11 mouse cellular contexts compared by ENCODE assay signal in the genomic region with DNA sequence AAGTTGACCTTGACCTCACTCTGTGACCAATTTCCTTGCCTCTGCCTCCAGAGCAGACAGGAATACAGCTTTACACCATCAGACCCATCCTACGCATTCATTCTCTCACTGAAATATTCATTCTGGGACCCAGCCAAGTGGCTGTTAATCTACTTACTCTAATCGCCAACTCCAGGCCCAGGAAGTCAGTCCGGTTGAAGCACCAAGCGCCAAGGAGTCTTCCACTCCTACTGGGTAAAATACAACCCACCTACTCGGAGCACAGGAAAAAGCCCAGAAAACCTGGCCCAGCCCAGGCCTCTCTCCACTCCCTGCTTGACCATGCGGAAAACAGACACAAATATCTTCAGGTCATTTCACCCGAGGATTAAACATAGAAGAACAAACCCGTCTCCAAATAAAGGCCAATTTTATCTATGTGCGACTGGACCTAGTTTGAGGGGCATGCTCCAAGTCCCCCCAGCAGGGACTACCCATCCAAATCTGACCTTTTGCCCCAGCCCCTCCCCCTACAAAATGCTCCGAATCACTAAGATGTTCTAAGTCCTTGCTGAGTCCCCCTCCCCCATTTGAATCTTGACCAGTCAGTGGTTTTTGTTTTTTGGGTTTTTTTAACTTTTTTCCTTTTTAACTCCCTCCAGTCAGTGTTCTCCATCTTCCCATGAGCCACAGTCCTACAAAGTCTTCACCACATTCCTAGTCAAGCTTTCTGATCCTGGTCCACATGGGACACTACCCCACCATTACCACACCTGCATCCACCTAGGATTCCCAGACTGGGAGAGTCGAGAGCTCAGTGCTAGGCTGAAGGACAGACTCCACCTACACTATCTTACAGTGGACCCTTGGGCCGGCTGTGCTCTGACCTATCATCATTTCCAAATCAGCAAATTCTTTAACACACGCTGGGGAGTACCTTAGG. TPM values are rescaled to one million over a fixed set of nuclear protein-coding genes. Genes with fewer than 3 reads are reported as not detected.
DNase-seq lines count a peak whose midpoint lies in the region; ATAC-seq and TF ChIP-seq lines count a peak whose summit lies in the region.
"Had no signal": no experiment of that assay in that cellular context is flagged by ENCODE, and none has a peak within 500 bp of the region (broad histone marks: within the 10 kb centered on the region; RNA-seq: fewer than 3 reads in every experiment).

No protein-coding gene starts in this region.

- TF ChIP-seq CTCF in liver, postnatal 0 days (IDR thresholded peaks at IDR 0.05; ENCODE audit: low read depth) = no peak

- DNase-seq in urinary bladder, postnatal 14 days (ENCODE audit: low spot score) = peak; percentile 25
- DNase-seq in urinary bladder, postnatal 10 days (ENCODE audit: low spot score) = no peak
- DNase-seq in heart, postnatal 10 days = peak; percentile 33 to 45
- DNase-seq in kidney, postnatal 4 days = peak; percentile 30 to 54
- no peak for DNase-seq in spleen, adult 12 weeks (ENCODE audit: low spot score)
- DNase-seq in liver, postnatal 0 days = no peak
- DNase-seq in left cerebral cortex, postnatal 25 days (ENCODE audit: low spot score in 2 of 2) = no peak
- DNase-seq: cerebellum, adult 9-10 months; layer of hippocampus, adult 9-11 months; lung, adult 2 months had no signal

- 73% methylated on average over 13 of the region's 13 CpGs for WGBS in liver, postnatal 0 days (ENCODE audit: insufficient replicate concordance)
- 64% methylated on average over 13 of the region's 13 CpGs for WGBS in liver, embryonic 12.5 days (ENCODE audit: insufficient replicate concordance)

- H3K4me1 ChIP-seq in liver, postnatal 0 days (ENCODE audit: insufficient read depth) = no peaks in the 10 kb centered on the region
- no peaks in the 10 kb centered on the region for H3K4me1 ChIP-seq in liver, embryonic 12.5 days

- ATAC-seq in liver, postnatal 0 days = no peak
- ATAC-seq in liver, embryonic 12.5 days = no peak

- H3K27ac ChIP-seq in liver, postnatal 0 days (ENCODE audit: low read depth) = no peak overlapping the region
- no peak overlapping the region for H3K27ac ChIP-seq in liver, embryonic 12.5 days

- no peak overlapping the region for H3K4me2 ChIP-seq in liver, postnatal 0 days (ENCODE audit: low read depth, low read length)
- H3K4me2 ChIP-seq in liver, embryonic 12.5 days = no peak overlapping the region

- H3K27me3 ChIP-seq in liver, postnatal 0 days (ENCODE audit: insufficient read depth, low read length) = no peaks in the 10 kb centered on the region
- H3K27me3 ChIP-seq in liver, embryonic 12.5 days (replicated peaks) = 0 out of 2 replicates have a peak, but pooled peaks cover 4% of the 10 kb centered on the region

- no peaks in the 10 kb centered on the region for H3K9me3 ChIP-seq in liver, postnatal 0 days (ENCODE audit: low read length)
- H3K9me3 ChIP-seq in liver, embryonic 12.5 days (replicated peaks) = no peaks in the 10 kb centered on the region

- H3K4me3 ChIP-seq in liver, postnatal 0 days (ENCODE audit: low read depth, low read length) = no peak overlapping the region
- H3K4me3 ChIP-seq in liver, embryonic 12.5 days = no peak overlapping the region

- intact Hi-C loops in heart, postnatal 10 days (cut with DNase I) = no loop called here
- intact Hi-C loops in left cerebral cortex, postnatal 25 days (cut with DNase I) = no loop called here

- no peak for TF ChIP-seq EP300 in liver, postnatal 0 days (IDR thresholded peaks at IDR 0.05; ENCODE audit: low read depth)

- H3K9ac ChIP-seq in liver, postnatal 0 days (replicated peaks) = no peak overlapping the region
- H3K9ac ChIP-seq in liver, embryonic 12.5 days = no peak overlapping the region

- no peaks in the 10 kb centered on the region for H3K36me3 ChIP-seq in liver, postnatal 0 days (replicated peaks; ENCODE audit: insufficient read depth, low read length)
- no peaks in the 10 kb centered on the region for H3K36me3 ChIP-seq in liver, embryonic 12.5 days

RNA-seq across cellular contexts. Expression of a gene that starts 2.1 kb away (rescaled TPM):
- total RNA-seq in heart, postnatal 10 days (2021) = 1 to 10 TPM in 1 of 2 experiments, under 1 TPM in 1; 0.72 to 1.2 TPM
- 0.63 and 0.92 TPM in 2 replicates for polyA plus RNA-seq in liver, postnatal 0 days (2015; fragmentation: Nextera tagmentation; extraction: Ambion mirVana)
- total RNA-seq in left cerebral cortex, postnatal 25 days (2021) = 1 to 10 TPM; 3.3 to 5.2 TPM
- 0.50 and 0.70 TPM in 2 replicates for polyA plus RNA-seq in liver, embryonic 12.5 days (2016; fragmentation: Nextera tagmentation; extraction: Ambion mirVana)

RNA-seq across cellular contexts. Expression of a gene that starts 5.0 kb away (rescaled TPM):
- 10 to 100 TPM; 21.5 to 28.7 TPM for total RNA-seq in heart, postnatal 10 days (2021)
- 23.8 and 28.5 TPM in 2 replicates for polyA plus RNA-seq in liver, postnatal 0 days (2015; fragmentation: Nextera tagmentation; extraction: Ambion mirVana)
- total RNA-seq in left cerebral cortex, postnatal 25 days (2021) = 10 to 100 TPM; 31.2 to 36.8 TPM
- 72.0 and 82.2 TPM in 2 replicates for polyA plus RNA-seq in liver, embryonic 12.5 days (2016; fragmentation: Nextera tagmentation; extraction: Ambion mirVana)

RNA-seq across cellular contexts. Expression of a gene that starts 11.5 kb away (rescaled TPM):
- 1 to 10 TPM; 2.3 to 3.8 TPM for total RNA-seq in heart, postnatal 10 days (2021)
- 8.2 and 9.0 TPM in 2 replicates for polyA plus RNA-seq in liver, postnatal 0 days (2015; fragmentation: Nextera tagmentation; extraction: Ambion mirVana)
- under 1 TPM in 1 of 2 experiments, not detected in 1; 0.37 TPM for total RNA-seq in left cerebral cortex, postnatal 25 days (2021)
- 3.0 and 3.2 TPM in 2 replicates for polyA plus RNA-seq in liver, embryonic 12.5 days (2016; fragmentation: Nextera tagmentation; extraction: Ambion mirVana)

RNA-seq across cellular contexts. Expression of a gene that starts 30.5 kb away (rescaled TPM):
- 100 to 1,000 TPM; 135 to 140 TPM for total RNA-seq in heart, postnatal 10 days (2021)
- 5.0 TPM in 2 replicates for polyA plus RNA-seq in liver, postnatal 0 days (2015; fragmentation: Nextera tagmentation; extraction: Ambion mirVana)
- 10 to 100 TPM; 32.7 to 33.6 TPM for total RNA-seq in left cerebral cortex, postnatal 25 days (2021)
- 6.9 and 7.4 TPM in 2 replicates for polyA plus RNA-seq in liver, embryonic 12.5 days (2016; fragmentation: Nextera tagmentation; extraction: Ambion mirVana)

RNA-seq across cellular contexts. Expression of a gene that starts 37.2 kb away (rescaled TPM):
- total RNA-seq in heart, postnatal 10 days (2021) = 100 to 1,000 TPM in 1 of 2 experiments, 10 to 100 TPM in 1; 99.8 to 107 TPM
- 61.5 and 62.2 TPM in 2 replicates for polyA plus RNA-seq in liver, postnatal 0 days (2015; fragmentation: Nextera tagmentation; extraction: Ambion mirVana)
- 10 to 100 TPM; 97.2 to 99.6 TPM for total RNA-seq in left cerebral cortex, postnatal 25 days (2021)
- 82.3 and 82.5 TPM in 2 replicates for polyA plus RNA-seq in liver, embryonic 12.5 days (2016; fragmentation: Nextera tagmentation; extraction: Ambion mirVana)

Comparison
In these comparisons a context has a peak if more than half of its experiments do, and no peak if none do; other contexts are left out.
1. DNase-seq: peak in urinary bladder, postnatal 14 days (single experiment), heart, postnatal 10 days (2 of 2) and kidney, postnatal 4 days (2 of 2); none in urinary bladder, postnatal 10 days (single experiment), spleen, adult 12 weeks (single experiment), liver, postnatal 0 days (single experiment) and left cerebral cortex, postnatal 25 days (0 of 2).